Mouse (Mus musculus) spleen, adult 2 months (tissue): ENCODE results near the gene Plekha6.

Experiments
- CTCF ChIP-seq: fragments of 200-500 bp; IDR thresholded peaks from 2 replicates; pipeline ENCODE4 v1.5.1; 2011; ENCODE audit warnings: mild to moderate bottlenecking, inconsistent platforms; ENCODE audit not compliant: insufficient read depth, insufficient read length, insufficient replicate concordance; ENCODE audit errors: extremely low read depth
- POLR2A ChIP-seq: fragments of 200-500 bp; IDR thresholded peaks from 2 replicates; pipeline ENCODE4 v1.6.1; 2011; ENCODE audit warnings: low read depth, low read length, inconsistent platforms

GRCm38 (mm10) chr1:133210766-133211165 is 46.8 kb downstream of the Plekha6 start:
- TF ChIP-seq CTCF (no peak), POLR2A (no peak)
